Mouse (Mus musculus) embryonic fibroblast, embryonic 13.5 days (primary cell): ENCODE results near the gene Pepd.

Source experiments
- CTCF ChIP-seq: IDR thresholded peaks from 2 replicates; pipeline ENCODE4 v1.5.1; 2011; ENCODE audit warnings: mild to moderate bottlenecking, control low read depth, low read length, moderate library complexity, borderline replicate concordance; ENCODE audit not compliant: insufficient read depth
- POLR2A ChIP-seq: IDR thresholded peaks from 2 replicates; pipeline ENCODE4 v1.6.1; 2011; ENCODE audit warnings: low read depth, mild to moderate bottlenecking, control low read depth, low read length, moderate library complexity

DNA sequence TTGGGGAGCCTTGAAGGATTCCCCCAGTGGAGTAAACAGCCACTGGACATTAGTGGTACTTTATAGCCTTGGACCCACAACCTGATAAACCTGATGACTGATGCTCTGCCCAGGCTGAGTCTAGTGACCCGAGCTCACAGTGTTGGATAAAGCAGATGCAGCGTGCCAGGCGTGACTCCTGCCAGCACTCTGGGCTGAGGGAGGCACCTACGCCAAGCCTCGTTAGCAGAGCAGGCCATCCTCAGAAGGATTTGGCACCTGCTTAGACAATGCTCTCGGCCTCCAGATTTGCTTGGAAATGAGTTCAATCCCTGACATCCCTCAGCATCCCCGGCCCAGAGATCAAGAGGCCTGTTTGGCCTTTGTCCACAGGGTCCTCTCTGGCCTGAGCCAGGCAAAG is 94.5 kb downstream of the Pepd start:
- TF ChIP-seq CTCF (no peak), POLR2A (no peak)
